10 mouse cellular contexts compared by ENCODE assay signal in the genomic region with DNA sequence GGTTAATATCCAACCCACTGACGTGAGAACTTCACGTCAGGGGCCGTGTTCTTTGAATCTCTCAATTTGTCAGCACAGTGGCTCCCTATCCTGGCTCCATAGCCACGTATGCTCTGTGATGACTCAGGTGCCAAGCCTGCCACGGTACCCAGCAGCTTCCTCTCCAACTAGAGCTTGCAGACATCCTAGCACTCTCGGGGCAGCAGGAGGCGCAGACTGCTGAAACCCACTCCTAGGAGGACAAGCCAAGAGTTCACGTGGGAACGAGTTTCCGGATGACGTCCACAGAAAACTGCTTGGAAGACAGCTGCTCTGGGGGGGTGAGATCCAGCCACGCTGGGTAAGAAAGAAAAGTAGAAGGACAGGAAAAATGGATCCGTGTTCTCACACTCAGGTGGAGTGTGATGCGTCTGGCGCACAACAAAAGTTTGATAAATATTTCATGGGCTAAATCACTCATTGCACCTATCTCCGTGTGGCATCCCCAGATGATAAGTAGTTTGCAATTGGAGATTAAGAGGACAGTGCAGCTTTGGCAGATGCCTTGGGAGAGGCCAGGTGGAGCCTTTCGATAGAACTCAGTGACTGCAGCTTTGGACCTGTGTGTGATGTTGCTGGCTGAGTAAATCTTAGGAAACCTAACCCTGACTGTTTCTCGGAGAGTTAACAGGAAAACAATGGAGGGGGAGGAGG. TPM values are rescaled to one million over a fixed set of nuclear protein-coding genes. Genes with fewer than 3 reads are reported as not detected.
DNase-seq lines count a peak whose midpoint lies in the region; ATAC-seq and TF ChIP-seq lines count a peak whose summit lies in the region.
"Had no signal": no experiment of that assay in that cellular context is flagged by ENCODE, and none has a peak within 500 bp of the region (broad histone marks: within the 10 kb centered on the region; RNA-seq: fewer than 3 reads in every experiment).

No protein-coding gene starts in this region.

- DNase-seq in hindbrain, embryonic 10.5 days (ENCODE audit: low spot score): no peak
- DNase-seq in hindbrain, embryonic 14.5 days (ENCODE audit: low spot score): no peak
- DNase-seq in embryonic facial prominence, embryonic 11.5 days (ENCODE audit: low spot score): no peak
- DNase-seq in kidney, adult 2 months: peak; percentile 53
- DNase-seq in lung, postnatal 10 days: peak; percentile 56
- DNase-seq in thymus, postnatal 36 days: no peak
- DNase-seq in forebrain, embryonic 10.5 days (ENCODE audit: extremely low spot score, low spot score): no peak

- no peaks in the 10 kb centered on the region for H3K36me3 ChIP-seq in hindbrain, embryonic 10.5 days
- no peaks in the 10 kb centered on the region for H3K36me3 ChIP-seq in hindbrain, embryonic 14.5 days (replicated peaks; ENCODE audit: control insufficient read depth, insufficient read depth)
- no peaks in the 10 kb centered on the region for H3K36me3 ChIP-seq in embryonic facial prominence, embryonic 11.5 days (replicated peaks; ENCODE audit: control insufficient read depth, insufficient read depth, low read depth, low read length)
- H3K36me3 ChIP-seq in kidney, adult 2 months (ENCODE audit: control insufficient read depth, insufficient read depth, low read length): no peaks in the 10 kb centered on the region
- H3K36me3 ChIP-seq in forebrain, embryonic 10.5 days (replicated peaks): no peaks in the 10 kb centered on the region
- H3K36me3 ChIP-seq in midbrain, embryonic 15.5 days (replicated peaks): no peaks in the 10 kb centered on the region

- no peak overlapping the region for H3K4me3 ChIP-seq in hindbrain, embryonic 10.5 days
- no peak overlapping the region for H3K4me3 ChIP-seq in hindbrain, embryonic 14.5 days (replicated peaks; ENCODE audit: low read length)
- H3K4me3 ChIP-seq in embryonic facial prominence, embryonic 11.5 days (ENCODE audit: low read depth, low read length): no peak overlapping the region
- no peak overlapping the region for H3K4me3 ChIP-seq in kidney, adult 2 months (ENCODE audit: insufficient read depth, low read depth, low read length)
- no peak overlapping the region for H3K4me3 ChIP-seq in forebrain, embryonic 10.5 days
- no peak overlapping the region for H3K4me3 ChIP-seq in midbrain, embryonic 15.5 days

- H3K27me3 ChIP-seq in hindbrain, embryonic 10.5 days (ENCODE audit: insufficient read depth, poor library complexity, severe bottlenecking): no peaks in the 10 kb centered on the region
- no peaks in the 10 kb centered on the region for H3K27me3 ChIP-seq in hindbrain, embryonic 14.5 days (ENCODE audit: control insufficient read depth, insufficient read depth, low read length)
- H3K27me3 ChIP-seq in embryonic facial prominence, embryonic 11.5 days (ENCODE audit: control insufficient read depth, insufficient read depth, low read length): no peaks in the 10 kb centered on the region
- H3K27me3 ChIP-seq in kidney, adult 2 months (replicated peaks; ENCODE audit: control insufficient read depth, insufficient read depth, low read length): no peaks in the 10 kb centered on the region
- H3K27me3 ChIP-seq in forebrain, embryonic 10.5 days (ENCODE audit: poor library complexity, severe bottlenecking): peaks cover 4% of the 10 kb centered on the region; the same call in 1 of the 2 replicates
- no peaks in the 10 kb centered on the region for H3K27me3 ChIP-seq in midbrain, embryonic 15.5 days (replicated peaks)

- ATAC-seq in hindbrain, embryonic 14.5 days (ENCODE audit: low FRiP score): no peak
- ATAC-seq in embryonic facial prominence, embryonic 11.5 days (replicated peaks; ENCODE audit: insufficient number of reproducible peaks, low FRiP score, low TSS enrichment, low read depth): no peak
- no peak for ATAC-seq in midbrain, embryonic 15.5 days (replicated peaks)

- no peak overlapping the region for H3K4me2 ChIP-seq in hindbrain, embryonic 14.5 days (replicated peaks)
- H3K4me2 ChIP-seq in embryonic facial prominence, embryonic 11.5 days (ENCODE audit: low read depth, low read length): peak overlapping the region; percentile 3; the same call in 1 of the 2 replicates
- H3K4me2 ChIP-seq in midbrain, embryonic 15.5 days: no peak overlapping the region

- no peak for TF ChIP-seq POLR2A in kidney, adult 2 months (IDR thresholded peaks at IDR 0.05; ENCODE audit: low read depth, low read length)

- H3K4me1 ChIP-seq in hindbrain, embryonic 10.5 days (replicated peaks): peaks cover 44% of the 10 kb centered on the region
- no peaks in the 10 kb centered on the region for H3K4me1 ChIP-seq in hindbrain, embryonic 14.5 days (replicated peaks; ENCODE audit: control insufficient read depth, insufficient read depth, low read length)
- peaks cover 3% of the 10 kb centered on the region; the same call in 1 of the 2 replicates for H3K4me1 ChIP-seq in embryonic facial prominence, embryonic 11.5 days (ENCODE audit: control insufficient read depth, insufficient read depth, low read length)
- peaks cover 2% of the 10 kb centered on the region; the same call in 1 of the 2 replicates for H3K4me1 ChIP-seq in kidney, adult 2 months (ENCODE audit: control insufficient read depth, insufficient read depth, low read length)
- H3K4me1 ChIP-seq in forebrain, embryonic 10.5 days: peaks cover 24% of the 10 kb centered on the region
- H3K4me1 ChIP-seq in midbrain, embryonic 15.5 days: no peaks in the 10 kb centered on the region

- TF ChIP-seq CTCF in kidney, adult 2 months (conservative IDR thresholded peaks at IDR 0.05; ENCODE audit: insufficient read depth, insufficient read length, low read depth, low read length): no peak

- H3K9ac ChIP-seq in hindbrain, embryonic 14.5 days: no peak overlapping the region
- H3K9ac ChIP-seq in embryonic facial prominence, embryonic 11.5 days (replicated peaks; ENCODE audit: low read length): no peak overlapping the region
- no peak overlapping the region for H3K9ac ChIP-seq in midbrain, embryonic 15.5 days
- H3K9ac ChIP-seq: liver, embryonic 14.5 days had no signal

- H3K27ac ChIP-seq in hindbrain, embryonic 10.5 days: peak overlapping the region; percentile 4; the same call in 1 of the 2 replicates
- H3K27ac ChIP-seq in hindbrain, embryonic 14.5 days: no peak overlapping the region
- H3K27ac ChIP-seq in embryonic facial prominence, embryonic 11.5 days (replicated peaks; ENCODE audit: low read depth, low read length): no peak overlapping the region
- no peak overlapping the region for H3K27ac ChIP-seq in kidney, adult 2 months (ENCODE audit: insufficient read depth, low read depth, low read length)
- no peak overlapping the region for H3K27ac ChIP-seq in forebrain, embryonic 10.5 days
- no peak overlapping the region for H3K27ac ChIP-seq in midbrain, embryonic 15.5 days
- H3K27ac ChIP-seq: liver, embryonic 14.5 days had no signal

- 72% methylated on average over 18 of the region's 18 CpGs for WGBS in hindbrain, embryonic 10.5 days
- 65% methylated on average over 18 of the region's 18 CpGs for WGBS in hindbrain, embryonic 14.5 days
- WGBS in embryonic facial prominence, embryonic 11.5 days: 67% methylated on average over 18 of the region's 18 CpGs
- WGBS in kidney, adult 2 months: 28% methylated on average over 18 of the region's 18 CpGs
- WGBS in forebrain, embryonic 10.5 days: 75% methylated on average over 18 of the region's 18 CpGs
- 68% methylated on average over 18 of the region's 18 CpGs for WGBS in midbrain, embryonic 15.5 days

- no peaks in the 10 kb centered on the region for H3K9me3 ChIP-seq in hindbrain, embryonic 10.5 days
- H3K9me3 ChIP-seq in hindbrain, embryonic 14.5 days (ENCODE audit: control insufficient read depth, low read length): no peaks in the 10 kb centered on the region
- H3K9me3 ChIP-seq in embryonic facial prominence, embryonic 11.5 days (replicated peaks; ENCODE audit: control insufficient read depth, low read length): no peaks in the 10 kb centered on the region
- no peaks in the 10 kb centered on the region for H3K9me3 ChIP-seq in forebrain, embryonic 10.5 days
- no peaks in the 10 kb centered on the region for H3K9me3 ChIP-seq in midbrain, embryonic 15.5 days

RNA-seq across cellular contexts. Expression of a gene that starts 31.6 kb away (rescaled TPM):
- 33.7 and 37.0 TPM in 2 replicates for polyA plus RNA-seq in hindbrain, embryonic 10.5 days (2016; fragmentation: Nextera tagmentation; extraction: Ambion mirVana)
- polyA plus RNA-seq in hindbrain, embryonic 14.5 days (2014; fragmentation: Nextera tagmentation; extraction: Ambion mirVana): 56.6 and 62.9 TPM in 2 replicates
- polyA plus RNA-seq in embryonic facial prominence, embryonic 11.5 days (2014; fragmentation: Nextera tagmentation; extraction: Ambion mirVana): 59.8 and 72.3 TPM in 2 replicates
- 4.5 and 5.1 TPM in 2 replicates for polyA plus RNA-seq in kidney, adult 2 months (2012; rRNA removed)
- polyA plus RNA-seq in forebrain, embryonic 10.5 days (2016; fragmentation: Nextera tagmentation; extraction: Ambion mirVana): 14.7 and 15.4 TPM in 2 replicates
- polyA plus RNA-seq in midbrain, embryonic 15.5 days (2015; fragmentation: Nextera tagmentation; extraction: Ambion mirVana): 49.0 and 57.0 TPM in 2 replicates

RNA-seq across cellular contexts. Expression of a gene that starts 46.9 kb away (rescaled TPM):
- polyA plus RNA-seq in hindbrain, embryonic 10.5 days (2016; fragmentation: Nextera tagmentation; extraction: Ambion mirVana): not detected in 2 replicates
- not detected in 2 replicates for polyA plus RNA-seq in hindbrain, embryonic 14.5 days (2014; fragmentation: Nextera tagmentation; extraction: Ambion mirVana)
- not detected in 2 replicates for polyA plus RNA-seq in embryonic facial prominence, embryonic 11.5 days (2014; fragmentation: Nextera tagmentation; extraction: Ambion mirVana)
- polyA plus RNA-seq in kidney, adult 2 months (2012; rRNA removed): not detected in 2 replicates
- not detected in 2 replicates for polyA plus RNA-seq in forebrain, embryonic 10.5 days (2016; fragmentation: Nextera tagmentation; extraction: Ambion mirVana)
- polyA plus RNA-seq in midbrain, embryonic 15.5 days (2015; fragmentation: Nextera tagmentation; extraction: Ambion mirVana): not detected in 2 replicates
- polyA plus RNA-seq: liver, embryonic 14.5 days; small intestine, adult 2 months had no signal

Comparison
In these comparisons a context has a peak if more than half of its experiments do, and no peak if none do; other contexts are left out.
1. DNase-seq: peak in kidney, adult 2 months (single experiment) and lung, postnatal 10 days (single experiment); none in hindbrain, embryonic 10.5 days (single experiment), hindbrain, embryonic 14.5 days (single experiment), embryonic facial prominence, embryonic 11.5 days (single experiment), thymus, postnatal 36 days (0 of 2) and forebrain, embryonic 10.5 days (single experiment).